Mouse (Mus musculus) ovary, postnatal 36 days (tissue): ENCODE measurements at regions not wholly inside any gene's neighbourhood (a gene's known extent, or its start where the extent isn't known, plus 50 kb on each side); places are given as distances from the start of the nearest gene placed in this dataset.
"Not testable (repeated sequence)": the region's sequence is repeated elsewhere in the genome, so short reads cannot be mapped to it uniquely, and the experiment has no call there.

Experiments used
- DNase-seq: peaks from one replicate; pipeline ENCODE4 v3.0.0; 2022; ENCODE audit warnings: low spot score, mixed read lengths

DNA sequence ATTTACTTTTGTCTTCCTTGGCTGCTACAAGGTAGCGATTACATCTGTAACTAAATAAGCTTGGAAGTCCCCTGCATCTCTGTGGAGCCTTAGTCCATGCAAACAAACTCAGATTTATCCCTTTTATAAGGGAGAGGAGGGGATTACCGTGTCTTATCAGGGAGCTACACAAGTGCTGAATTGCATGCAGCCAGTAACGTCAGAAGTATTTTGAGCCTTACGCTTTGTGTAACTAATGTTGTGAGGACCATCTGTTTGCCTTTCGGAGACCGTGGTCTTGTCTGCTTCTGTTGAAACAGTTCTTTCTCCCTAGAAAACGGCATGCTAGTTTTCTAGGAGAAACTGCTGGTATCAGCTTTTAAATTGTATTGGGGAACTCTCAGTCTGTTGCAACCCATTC is 58.0 kb upstream of the Dmrta1 start:
- no peak for DNase-seq

DNA sequence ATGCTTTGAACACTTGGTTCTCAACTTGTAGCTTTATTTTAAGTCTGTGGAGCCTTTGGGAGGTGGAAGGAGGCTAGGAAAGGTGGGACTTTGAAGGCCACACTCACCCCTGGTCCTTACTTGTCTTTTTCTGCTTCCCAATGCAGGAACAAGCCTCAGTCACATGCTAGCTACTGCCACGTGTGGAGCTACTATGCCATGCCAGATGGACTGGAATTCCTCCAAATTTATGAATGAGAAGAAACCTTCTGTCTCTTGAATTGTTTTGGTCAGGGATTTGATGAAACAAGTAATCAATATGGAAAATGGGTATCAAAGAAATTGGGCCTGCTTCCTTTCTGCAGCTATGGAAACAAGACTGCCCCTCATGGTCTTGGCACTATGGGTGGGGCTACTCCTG is 74.5 kb upstream of the Dmrta1 start:
- DNase-seq, result no peak

DNA sequence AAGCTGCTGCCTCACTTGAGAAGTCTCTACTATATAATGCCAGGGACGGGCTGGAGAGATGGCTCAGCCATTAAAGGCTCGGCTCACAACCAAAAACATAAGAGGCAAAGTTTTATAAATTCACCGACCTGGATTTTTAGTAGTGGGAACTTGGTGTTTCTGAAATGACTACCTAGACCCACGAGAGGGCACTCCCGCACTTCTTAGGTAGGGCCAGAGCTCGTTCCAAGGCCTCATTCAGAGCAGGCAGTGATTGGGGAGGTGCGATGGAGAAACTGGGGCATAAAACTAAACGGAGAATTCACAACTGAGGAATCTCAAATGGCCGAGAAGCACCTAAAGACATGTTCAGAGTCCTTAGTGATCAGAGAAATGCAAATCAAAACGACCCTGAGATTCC is 103.7 kb upstream of the Dmrta1 start:
- DNase-seq, result peak; percentile 39

DNA sequence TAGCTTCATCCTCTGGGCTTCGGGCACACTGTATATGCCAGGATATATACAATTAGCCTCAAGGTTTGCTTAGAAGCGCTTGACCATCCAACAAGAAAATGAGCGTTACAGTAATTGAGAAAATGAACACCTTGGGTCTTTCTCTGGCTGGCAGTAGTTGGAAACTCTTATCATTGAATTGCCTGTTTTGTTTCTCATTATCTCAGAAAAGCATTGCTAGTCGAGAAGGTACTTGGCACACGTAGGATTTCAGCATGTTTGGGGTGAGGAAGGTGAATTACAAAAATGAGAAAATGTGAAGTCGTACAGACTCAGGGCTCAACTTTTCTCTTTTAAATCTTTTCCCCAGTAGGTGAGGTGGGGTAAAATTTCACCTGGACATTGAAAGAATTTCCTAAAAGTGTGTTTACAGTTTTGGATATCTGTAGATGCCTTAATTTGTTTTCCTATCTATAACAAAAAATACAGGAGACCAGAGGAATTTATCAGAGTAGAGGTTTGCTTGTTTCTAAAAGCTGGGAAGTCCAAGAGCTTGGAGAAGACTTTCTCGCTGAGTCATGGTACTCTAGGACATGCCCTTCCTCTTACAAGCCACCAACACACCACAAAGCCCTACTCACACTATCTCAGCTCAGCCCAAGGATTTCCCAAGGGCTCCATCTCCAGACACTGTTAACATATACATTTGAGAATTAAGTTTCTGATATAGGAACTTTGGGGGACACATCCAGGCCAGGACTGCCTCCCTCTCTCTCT is 124.3 kb upstream of the Dmrta1 start:
- no peak for DNase-seq

DNA sequence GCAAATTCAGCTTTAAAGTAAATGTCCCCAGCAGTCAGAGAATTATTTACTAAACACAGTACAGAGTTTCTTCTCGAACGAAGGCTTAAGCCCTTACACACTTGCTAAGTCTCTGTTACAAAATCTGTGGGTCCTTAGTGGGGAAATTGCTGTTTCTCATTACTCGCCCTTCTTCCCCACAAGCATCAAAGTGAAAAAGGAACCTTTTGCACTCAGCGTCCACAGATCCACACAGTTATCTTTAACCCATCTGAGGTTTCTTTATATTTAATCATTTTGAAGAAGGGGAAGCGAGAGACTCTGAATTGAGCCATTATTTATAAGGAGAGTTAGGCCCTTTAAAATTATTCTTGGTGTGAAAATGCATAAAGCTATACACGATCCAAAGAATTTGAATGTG is 126.7 kb upstream of the Dmrta1 start:
- no peak for DNase-seq

DNA sequence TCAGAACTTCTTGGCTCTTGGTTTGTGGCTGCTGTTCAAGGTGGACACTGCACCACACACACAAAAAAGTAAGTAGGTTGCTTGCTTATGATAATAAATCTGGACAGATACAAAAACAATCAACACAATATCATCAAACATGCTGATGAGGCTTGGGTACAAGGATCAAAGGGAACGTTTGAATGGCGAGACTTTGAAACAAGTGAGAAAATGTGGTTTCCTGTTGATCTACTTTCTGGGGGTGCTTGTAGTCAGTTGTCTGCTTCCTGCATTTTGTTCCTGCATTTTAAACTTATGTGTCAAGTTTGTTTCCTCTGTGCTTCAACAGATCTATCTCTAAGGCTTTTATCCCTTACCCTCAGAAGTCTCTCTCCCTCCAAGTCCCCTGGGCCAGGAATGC is 128.7 kb upstream of the Dmrta1 start:
- no peak for DNase-seq

DNA sequence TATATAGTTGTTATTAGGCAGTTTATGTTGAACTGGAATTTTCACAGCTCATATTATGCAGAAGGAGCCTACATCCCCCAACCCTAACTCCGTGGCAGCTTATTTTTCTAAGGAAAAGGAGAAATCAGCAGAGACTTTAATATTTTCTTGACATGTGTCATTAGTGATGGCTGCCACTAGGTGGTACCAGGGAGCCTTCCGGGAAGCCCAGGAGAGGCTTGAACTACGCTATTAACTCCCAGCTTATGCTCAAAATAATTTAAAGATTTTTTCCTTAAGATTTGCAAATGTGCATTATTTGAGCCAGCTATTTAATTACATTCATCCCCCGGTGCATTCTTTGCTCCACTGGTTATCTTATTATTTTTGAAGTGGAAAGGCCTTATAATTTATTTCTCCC is 146.8 kb upstream of the Dmrta1 start:
- peak; percentile 16 for DNase-seq

DNA sequence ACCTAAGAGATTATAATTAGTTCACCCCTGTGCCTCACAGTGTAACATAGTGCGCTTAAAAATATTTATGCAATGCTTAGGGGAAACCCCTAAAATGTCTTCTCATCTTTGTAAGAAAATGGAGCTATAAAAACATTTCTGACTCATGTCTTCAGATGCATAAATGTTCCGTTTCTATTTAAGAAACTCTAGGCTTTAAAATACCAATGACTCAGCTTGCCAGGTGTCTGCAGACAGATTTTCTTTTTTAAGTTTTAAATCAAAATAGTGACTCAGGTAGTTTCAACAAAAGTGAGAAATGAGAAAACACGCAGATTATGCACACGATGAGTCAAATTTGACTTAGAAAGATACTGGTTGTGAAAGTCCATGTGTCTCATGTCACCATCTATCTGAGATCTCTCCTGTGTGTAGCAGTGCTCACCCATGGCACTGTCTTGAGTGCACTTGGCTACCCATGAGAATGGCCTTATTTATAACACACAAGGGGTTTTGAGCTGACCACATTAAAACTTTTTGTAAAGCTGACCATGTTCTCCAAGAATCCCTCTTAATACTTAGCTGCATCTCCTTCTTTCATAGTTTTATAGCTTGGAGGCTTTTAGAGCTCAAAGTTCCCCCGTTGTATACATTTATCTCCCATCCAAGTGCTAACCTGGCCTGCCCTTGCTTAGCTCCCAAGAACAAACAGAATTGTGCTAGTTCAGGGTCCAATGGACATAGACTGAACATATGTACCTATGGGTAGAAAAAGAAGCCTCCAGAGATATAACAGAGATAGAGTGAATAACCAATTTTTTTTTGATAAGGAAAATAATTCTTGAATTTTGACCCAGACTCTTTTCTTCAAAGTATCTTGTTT is 149.0 kb upstream of the Dmrta1 start:
- no peak for DNase-seq

DNA sequence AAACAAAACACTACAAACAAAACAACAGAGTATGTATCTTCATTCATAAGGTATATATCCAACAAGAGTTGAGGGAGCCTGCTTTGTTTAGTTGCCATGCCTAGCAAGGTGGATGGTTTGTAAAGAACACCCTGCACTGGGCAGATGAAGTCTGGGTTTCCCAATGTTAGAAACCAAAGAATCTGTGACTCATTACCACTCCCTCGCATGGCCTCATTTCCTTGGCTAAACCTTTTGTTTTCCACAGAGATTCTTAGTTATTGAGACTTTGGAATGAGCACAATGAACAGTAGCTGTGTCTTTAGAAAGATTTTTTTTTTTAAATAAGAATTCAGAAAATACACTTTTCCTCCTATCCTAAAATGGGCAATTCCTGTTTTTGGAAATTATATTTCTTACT is 151.3 kb upstream of the Dmrta1 start:
- no peak for DNase-seq

DNA sequence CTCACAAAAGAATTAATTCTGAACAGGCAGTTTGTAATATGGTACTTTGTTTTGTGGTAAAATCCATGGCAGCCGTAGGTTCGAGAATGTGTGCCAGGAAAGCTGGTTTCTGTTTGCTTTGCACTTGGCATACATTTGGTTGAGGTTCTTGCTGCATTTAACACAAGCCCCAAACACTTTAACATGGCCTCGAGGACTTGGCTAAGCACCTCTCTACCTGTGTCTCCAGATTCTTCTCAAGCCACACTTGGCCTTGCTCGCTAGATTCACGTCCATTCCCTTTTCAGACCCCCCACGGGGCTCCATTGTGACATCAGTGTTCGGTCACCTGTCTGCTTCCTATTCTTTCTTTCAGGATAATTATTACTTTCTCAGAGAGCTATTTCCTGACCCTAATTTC is 151.9 kb upstream of the Dmrta1 start:
- no peak for DNase-seq

DNA sequence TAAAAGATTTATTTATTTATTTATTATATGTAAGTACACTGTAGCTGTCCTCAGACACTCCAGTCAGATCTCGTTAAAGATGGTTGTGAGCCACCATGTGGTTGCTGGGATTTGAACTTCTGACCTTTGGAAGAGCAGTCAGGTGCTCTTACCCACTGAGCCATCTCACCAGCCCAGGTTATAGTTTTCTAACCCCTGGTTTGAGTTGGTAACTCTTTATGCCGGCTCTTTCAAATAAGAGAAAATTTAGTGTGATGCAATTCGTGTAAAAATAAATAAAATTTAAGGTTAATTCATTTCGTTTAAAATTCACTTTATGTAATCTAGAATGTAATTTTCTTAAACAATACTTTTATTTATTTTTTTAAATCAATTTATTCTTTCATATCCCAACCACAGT is 153.7 kb upstream of the Dmrta1 start:
- DNase-seq, result not testable (repeated sequence)

DNA sequence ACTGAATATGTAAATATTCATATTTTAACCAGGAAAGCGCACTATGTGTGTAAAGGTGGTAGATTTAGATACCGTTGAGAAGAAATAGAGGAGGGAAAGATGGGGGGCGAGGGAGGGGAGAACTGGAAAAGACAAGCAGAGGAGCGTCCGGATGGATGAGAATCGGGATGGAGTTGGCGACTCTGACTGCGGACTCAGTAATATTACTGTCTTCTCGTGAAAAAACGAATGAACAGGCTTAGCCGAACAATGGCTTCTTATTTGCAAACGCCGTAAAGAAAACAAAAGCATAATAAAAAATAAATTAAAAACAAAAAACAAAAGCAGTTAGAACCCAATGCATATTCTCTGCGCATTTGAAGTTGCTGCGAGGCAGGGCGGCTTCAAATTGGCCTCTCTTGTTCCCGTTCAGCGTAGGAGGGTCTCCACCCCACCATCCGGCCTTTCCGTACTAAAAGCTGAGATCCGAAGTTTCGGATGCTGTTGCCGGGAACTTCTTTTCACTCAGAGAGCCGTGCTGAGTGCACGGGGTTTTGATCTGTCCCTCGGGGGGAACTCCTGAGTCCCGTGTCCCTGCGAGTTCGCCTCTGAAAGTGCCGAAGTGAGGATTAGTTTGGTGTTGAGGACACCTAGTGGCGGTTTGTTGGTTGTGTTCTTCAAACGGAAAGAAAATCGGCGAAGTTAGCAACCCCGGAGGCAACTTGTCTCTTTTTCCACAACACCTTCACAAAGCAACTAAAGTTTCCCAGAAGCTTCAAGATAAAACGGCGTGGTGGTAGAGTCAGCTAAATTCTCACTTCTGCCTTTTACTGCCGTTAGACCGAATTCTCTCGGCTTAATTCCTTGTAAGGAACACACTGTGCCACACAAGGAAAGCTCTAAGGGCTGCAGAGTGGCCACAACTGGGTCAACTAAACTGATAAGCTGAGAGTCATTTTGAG is 154.7 kb upstream of the Dmrta1 start:
- DNase-seq, result peak; percentile 36

DNA sequence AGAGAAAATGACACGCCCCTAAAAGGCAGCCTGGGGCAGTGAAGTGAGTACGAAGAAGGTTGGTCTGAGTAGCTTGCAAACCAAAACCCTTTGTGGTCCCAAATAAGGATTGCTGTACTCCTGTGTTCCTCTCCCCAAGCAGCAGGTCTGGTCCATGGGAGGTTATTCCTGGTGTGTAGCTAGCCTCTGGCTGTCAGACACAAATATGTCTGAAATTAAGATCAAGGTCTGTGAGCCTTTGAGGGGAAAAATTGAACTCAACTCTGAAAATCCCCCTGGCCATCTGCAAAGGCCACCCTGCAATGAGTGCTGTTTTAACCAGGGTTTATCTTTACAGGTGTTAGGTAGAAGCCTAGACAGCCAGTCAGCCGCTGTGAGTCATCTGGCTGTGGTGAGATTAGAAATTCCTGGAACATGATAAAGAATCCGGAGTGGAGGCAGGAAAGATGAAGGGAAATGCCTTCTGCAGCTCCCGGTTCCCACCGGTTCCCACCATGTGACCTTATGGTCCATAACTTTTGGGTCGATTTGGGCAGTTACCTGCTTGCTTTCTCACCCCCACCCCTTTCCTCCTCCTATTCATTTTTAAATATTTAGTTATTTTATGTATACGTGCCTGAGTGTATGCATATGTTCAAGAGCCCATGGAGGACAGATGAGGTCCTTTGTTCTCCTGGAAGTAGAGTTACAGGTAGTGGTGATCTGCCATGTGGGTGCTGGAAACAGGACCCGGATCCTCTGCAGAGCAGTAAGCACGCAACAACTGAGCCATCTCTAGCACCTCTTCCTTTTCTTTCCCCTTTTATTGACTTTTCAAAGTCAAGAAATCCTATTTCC is 155.6 kb upstream of the Dmrta1 start:
- no peak for DNase-seq

DNA sequence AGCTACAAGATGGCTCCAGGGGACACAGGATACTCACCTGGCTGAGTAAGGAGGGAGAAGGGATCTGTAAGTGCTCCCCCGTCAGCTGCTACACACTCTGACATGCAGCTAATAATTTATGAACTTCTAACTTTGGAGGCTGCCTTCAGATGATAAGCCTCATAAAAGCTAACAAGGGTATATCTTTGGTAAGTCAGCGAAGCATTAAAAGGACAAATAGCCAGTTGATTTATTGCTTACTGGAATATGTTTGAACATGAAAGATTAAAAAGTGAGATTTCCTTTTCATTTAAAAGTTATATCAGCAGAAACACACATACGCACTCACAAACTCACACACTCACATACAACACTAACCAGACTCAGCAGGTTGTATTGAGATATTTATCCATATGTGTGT is 161.2 kb upstream of the Dmrta1 start:
- no peak for DNase-seq

DNA sequence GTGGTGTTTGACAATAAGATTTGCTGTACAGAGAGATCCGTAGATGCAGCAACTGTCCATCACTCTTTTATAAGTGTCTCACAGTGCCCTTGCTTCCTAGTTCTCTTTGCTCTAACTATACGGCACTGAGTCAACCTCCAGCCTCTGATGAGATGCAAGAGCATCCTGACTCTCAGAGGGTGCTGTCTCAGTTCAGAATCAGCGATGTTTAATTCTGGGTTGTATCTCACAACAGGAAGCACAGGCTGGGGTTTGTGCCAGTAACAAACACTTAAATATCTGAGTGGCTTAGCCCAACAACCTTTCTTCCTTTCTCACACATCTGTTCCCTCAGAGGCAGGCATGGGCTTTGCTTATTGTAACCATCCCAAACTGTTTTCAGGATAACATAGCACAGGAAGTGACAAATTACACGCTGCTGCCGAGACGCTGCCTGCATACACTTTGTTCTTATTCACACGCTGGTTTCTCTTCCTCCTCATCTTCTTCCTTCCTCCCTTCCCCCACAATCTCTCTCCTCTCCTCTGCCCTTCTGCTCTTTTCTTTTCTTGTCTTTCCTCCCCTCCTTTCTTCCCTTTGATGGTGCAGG is 163.3 kb upstream of the Dmrta1 start:
- DNase-seq, result no peak

DNA sequence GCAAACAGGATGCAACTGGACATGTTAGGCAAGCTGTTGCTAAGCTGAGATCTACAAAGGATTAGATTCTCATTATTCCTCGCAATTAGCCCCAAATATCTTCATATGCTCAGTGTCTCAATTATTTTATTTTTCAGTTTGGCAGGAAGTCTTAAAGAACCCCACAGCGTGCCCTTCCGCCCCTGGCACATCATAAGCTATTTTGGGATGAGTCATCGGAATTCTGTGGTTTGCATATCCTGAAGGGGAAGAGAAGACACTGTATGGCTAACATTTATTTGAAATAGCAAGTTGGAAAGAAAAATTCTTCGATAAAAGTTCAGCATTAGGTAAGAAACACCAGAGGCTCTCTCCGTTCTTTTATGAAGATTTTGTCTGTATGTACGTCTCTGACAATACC is 164.3 kb upstream of the Dmrta1 start:
- DNase-seq, result no peak

DNA sequence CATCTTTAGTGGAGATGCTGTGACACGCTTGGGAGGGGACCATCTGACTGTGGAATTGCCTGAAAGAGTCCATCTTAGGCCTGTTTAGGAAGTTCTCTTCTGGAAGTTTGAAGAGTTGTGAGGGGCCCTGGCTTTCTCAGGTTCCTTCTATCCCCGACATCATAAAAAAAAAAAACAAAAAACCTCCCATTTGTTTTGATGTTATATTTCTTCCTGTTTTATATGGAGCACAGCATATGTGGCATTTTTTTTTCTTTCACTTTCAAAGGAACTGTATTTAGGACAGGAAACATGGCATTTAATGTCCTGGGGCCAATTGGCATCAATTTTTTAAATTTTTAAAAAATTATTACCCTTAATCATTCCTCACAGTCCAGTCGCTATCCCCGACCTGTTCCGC is 168.6 kb upstream of the Dmrta1 start:
- DNase-seq, result no peak

DNA sequence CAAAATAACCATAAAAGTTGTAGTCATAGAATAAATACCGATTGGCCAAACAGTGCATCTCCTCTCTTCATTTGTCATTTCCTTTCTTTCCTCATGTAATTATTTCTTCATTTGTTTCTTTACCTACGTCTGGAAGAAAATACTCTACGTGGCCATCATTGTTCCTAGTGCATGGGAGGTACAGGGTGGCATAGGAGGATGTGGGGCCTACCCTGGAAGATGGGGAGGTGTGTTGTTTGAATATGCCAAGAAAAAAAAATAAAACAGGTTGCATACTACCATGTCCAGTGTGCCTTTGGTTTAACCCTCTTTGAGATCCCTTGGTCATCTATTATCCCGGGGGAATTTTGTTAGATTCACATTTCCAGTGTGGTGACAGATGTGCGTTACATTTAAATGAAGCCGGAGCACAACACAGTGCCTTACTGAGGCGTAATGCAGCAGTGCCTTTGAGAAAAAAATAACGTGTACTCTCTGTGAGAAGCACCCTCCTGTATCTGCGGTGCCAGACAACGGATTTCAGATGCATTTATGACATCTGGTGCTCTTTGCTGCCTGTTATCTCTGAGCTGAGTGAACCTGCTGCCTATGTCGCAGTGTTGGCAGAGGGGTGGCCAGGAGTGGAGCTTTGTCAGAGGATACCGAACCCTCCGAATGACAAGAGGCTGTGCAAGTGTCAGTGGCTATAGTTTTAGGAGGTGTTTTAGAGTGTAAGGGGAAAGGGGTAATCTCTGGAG is 169.4 kb upstream of the Dmrta1 start:
- DNase-seq, result no peak

DNA sequence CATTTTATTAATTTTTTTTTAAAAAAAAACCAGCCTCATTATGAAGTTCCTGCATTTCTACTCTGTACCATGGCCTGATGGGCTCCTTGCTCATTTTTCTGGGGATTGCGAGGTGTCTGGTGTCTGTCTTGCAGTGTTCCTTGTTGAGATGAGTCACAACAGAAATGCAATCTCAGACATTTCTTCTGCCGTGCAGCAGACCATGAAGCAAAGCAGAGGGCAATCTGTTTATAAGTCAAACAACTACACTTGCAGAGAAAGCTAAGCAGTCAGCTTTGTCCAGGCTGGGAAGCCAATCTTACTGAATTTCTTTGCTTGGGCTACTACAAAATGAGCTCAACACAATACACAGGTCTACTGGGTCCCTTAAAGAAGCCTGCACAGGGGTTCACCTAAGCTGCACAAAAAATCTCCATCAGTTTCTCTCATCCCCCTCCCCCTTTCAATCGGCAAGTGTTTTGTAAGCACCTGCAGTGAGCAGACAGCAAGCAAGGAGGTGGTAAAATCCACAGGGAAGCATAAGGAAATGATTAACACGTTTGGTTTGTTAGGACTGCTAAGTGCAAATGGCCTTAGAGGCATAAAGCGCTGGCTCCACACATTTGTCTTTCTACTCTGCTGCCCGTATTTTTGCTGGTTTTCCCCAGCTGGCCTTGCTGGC is 171.0 kb upstream of the Dmrta1 start:
- DNase-seq, result no peak

DNA sequence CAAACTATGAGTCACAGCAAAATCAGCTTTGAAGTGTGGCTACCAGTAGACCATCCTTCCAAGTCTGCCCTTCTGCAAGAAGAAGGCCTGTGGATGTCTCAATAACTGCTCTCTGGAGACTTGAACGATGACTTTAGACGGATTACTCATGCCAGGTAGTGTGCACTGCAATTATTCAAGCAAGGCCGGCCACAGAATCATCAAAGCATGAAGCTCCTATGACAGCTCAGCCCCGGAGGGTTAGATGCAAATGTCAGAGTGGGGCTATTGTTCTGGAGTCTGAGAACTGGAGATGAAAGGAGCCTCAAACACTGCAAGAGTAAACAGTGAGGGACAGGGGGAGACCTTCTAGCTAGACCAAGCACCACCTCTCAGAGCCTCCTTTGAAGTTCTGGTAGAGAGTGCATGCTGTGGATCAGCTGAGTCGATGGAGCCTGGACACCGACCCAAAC is 173.8 kb upstream of the Dmrta1 start:
- DNase-seq, result no peak
